Mouse (Mus musculus) CH12.LX (cell line): ENCODE measurements around the gene Olfr304. TPM values are rescaled to one million over a fixed set of nuclear protein-coding genes. Genes with fewer than 3 reads are reported as not detected.

ENCODE experiments used
- polyA plus RNA-seq: library from polyadenylated mRNA; unstranded; fragments of >175 nt; gene quantifications from 2 replicates; pipeline ENCODE4 v1.2.1, GENCODE M21; 2012; ENCODE audit warnings: low read depth; ENCODE audit not compliant: insufficient read length
- total RNA-seq, 2 experiments: library from RNA; depleted of rRNA; stranded (reverse); fragments of 300-350 nt in 1 of 2; fragments of >200 nt in 1 of 2; gene quantifications; 2 replicates each; pipeline ENCODE4 v1.2.3; 2012 to 2014

Gene Olfr304
- total and polyA plus RNA-seq, 3 experiments: not detected

Other genes starting within 250 kb of the Olfr304 start
- gene Vmn2r75, start 214.9 kb downstream of the Olfr304 start, total RNA-seq (2012; rRNA removed): not detected in 2 replicates
- gene Vmn2r75, start 214.9 kb downstream of the Olfr304 start, total RNA-seq (2014; rRNA removed): not detected in 2 replicates
- not detected in 2 replicates for gene Vmn2r75, start 214.9 kb downstream of the Olfr304 start, polyA plus RNA-seq
- gene Vmn2r76, start 140.3 kb downstream of the Olfr304 start, total RNA-seq (2012; rRNA removed): not detected in 2 replicates
- not detected in 2 replicates for gene Vmn2r76, start 140.3 kb downstream of the Olfr304 start, total RNA-seq (2014; rRNA removed)
- gene Vmn2r76, start 140.3 kb downstream of the Olfr304 start, polyA plus RNA-seq: not detected in 2 replicates
- not detected in 2 replicates for gene Olfr310, start 109.5 kb downstream of the Olfr304 start, total RNA-seq (2012; rRNA removed)
- not detected in 2 replicates for gene Olfr310, start 109.5 kb downstream of the Olfr304 start, total RNA-seq (2014; rRNA removed)
- gene Olfr310, start 109.5 kb downstream of the Olfr304 start, polyA plus RNA-seq: not detected in 2 replicates
- not detected in 2 replicates for gene Olfr309, start 73.0 kb downstream of the Olfr304 start, total RNA-seq (2012; rRNA removed)
- not detected in 2 replicates for gene Olfr309, start 73.0 kb downstream of the Olfr304 start, total RNA-seq (2014; rRNA removed)
- gene Olfr309, start 73.0 kb downstream of the Olfr304 start, polyA plus RNA-seq: not detected in 2 replicates
- gene Olfr308, start 61.0 kb downstream of the Olfr304 start, total RNA-seq (2012; rRNA removed): not detected in 2 replicates
- gene Olfr308, start 61.0 kb downstream of the Olfr304 start, total RNA-seq (2014; rRNA removed): not detected in 2 replicates
- not detected in 2 replicates for gene Olfr308, start 61.0 kb downstream of the Olfr304 start, polyA plus RNA-seq
- gene Olfr307, start 49.1 kb downstream of the Olfr304 start, total RNA-seq (2012; rRNA removed): not detected in 2 replicates
- gene Olfr307, start 49.1 kb downstream of the Olfr304 start, total RNA-seq (2014; rRNA removed): not detected in 2 replicates
- not detected in 2 replicates for gene Olfr307, start 49.1 kb downstream of the Olfr304 start, polyA plus RNA-seq
- not detected in 2 replicates for gene Olfr305, start 19.7 kb downstream of the Olfr304 start, total RNA-seq (2012; rRNA removed)
- not detected in 2 replicates for gene Olfr305, start 19.7 kb downstream of the Olfr304 start, total RNA-seq (2014; rRNA removed)
- gene Olfr305, start 19.7 kb downstream of the Olfr304 start, polyA plus RNA-seq: not detected in 2 replicates
- not detected in 2 replicates for gene Olfr303, start 11.1 kb upstream of the Olfr304 start, total RNA-seq (2012; rRNA removed)
- gene Olfr303, start 11.1 kb upstream of the Olfr304 start, total RNA-seq (2014; rRNA removed): not detected in 2 replicates
- gene Olfr303, start 11.1 kb upstream of the Olfr304 start, polyA plus RNA-seq: not detected in 2 replicates
- gene Olfr301, start 17.2 kb upstream of the Olfr304 start, total RNA-seq (2012; rRNA removed): not detected in 2 replicates
- not detected in 2 replicates for gene Olfr301, start 17.2 kb upstream of the Olfr304 start, total RNA-seq (2014; rRNA removed)
- gene Olfr301, start 17.2 kb upstream of the Olfr304 start, polyA plus RNA-seq: not detected in 2 replicates
- gene Olfr299, start 73.3 kb upstream of the Olfr304 start, total RNA-seq (2012; rRNA removed): not detected in 2 replicates
- gene Olfr299, start 73.3 kb upstream of the Olfr304 start, total RNA-seq (2014; rRNA removed): not detected in 2 replicates
- not detected in 2 replicates for gene Olfr299, start 73.3 kb upstream of the Olfr304 start, polyA plus RNA-seq
- gene Olfr298, start 105.8 kb upstream of the Olfr304 start, total RNA-seq (2012; rRNA removed): not detected in 2 replicates
- gene Olfr298, start 105.8 kb upstream of the Olfr304 start, total RNA-seq (2014; rRNA removed): not detected in 2 replicates
- gene Olfr298, start 105.8 kb upstream of the Olfr304 start, polyA plus RNA-seq: not detected in 2 replicates
- not detected in 2 replicates for gene Olfr297, start 133.3 kb upstream of the Olfr304 start, total RNA-seq (2012; rRNA removed)
- not detected in 2 replicates for gene Olfr297, start 133.3 kb upstream of the Olfr304 start, total RNA-seq (2014; rRNA removed)
- gene Olfr297, start 133.3 kb upstream of the Olfr304 start, polyA plus RNA-seq: not detected in 2 replicates
- gene Olfr295, start 197.2 kb upstream of the Olfr304 start, total RNA-seq (2012; rRNA removed): not detected in 2 replicates
- not detected in 2 replicates for gene Olfr295, start 197.2 kb upstream of the Olfr304 start, total RNA-seq (2014; rRNA removed)
- 0.04 TPM in 1 of 2 replicates, not detected in the other for gene Olfr295, start 197.2 kb upstream of the Olfr304 start, polyA plus RNA-seq
- gene Olfr294, start 230.0 kb upstream of the Olfr304 start, total RNA-seq (2012; rRNA removed): not detected in 2 replicates
- not detected in 2 replicates for gene Olfr294, start 230.0 kb upstream of the Olfr304 start, total RNA-seq (2014; rRNA removed)
- gene Olfr294, start 230.0 kb upstream of the Olfr304 start, polyA plus RNA-seq: not detected in 2 replicates